8 mouse cellular contexts compared by ENCODE assay signal in genomic region chrX:95969116-95969515, GRCm38 (mm10). TPM values are rescaled to one million over a fixed set of nuclear protein-coding genes. Genes with fewer than 3 reads are reported as not detected.
DNase-seq lines count a peak whose midpoint lies in the region; ATAC-seq and TF ChIP-seq lines count a peak whose summit lies in the region.

No protein-coding gene starts in this region.

- H3K36me3 ChIP-seq in heart, embryonic 12.5 days, result no peaks in the 10 kb centered on the region
- no peaks in the 10 kb centered on the region for H3K36me3 ChIP-seq in G1E (replicated peaks)
- H3K36me3 ChIP-seq in forebrain, postnatal 0 days (ENCODE audit: insufficient read depth), result no peaks in the 10 kb centered on the region
- H3K36me3 ChIP-seq in liver, embryonic 16.5 days (ENCODE audit: control insufficient read depth, insufficient read depth), result no peaks in the 10 kb centered on the region

- TF ChIP-seq CTCF in G1E (IDR thresholded peaks at IDR 0.05; ENCODE audit: low read depth, low read length), result no peak
- TF ChIP-seq CTCF in forebrain, postnatal 0 days (IDR thresholded peaks at IDR 0.05; ENCODE audit: low read depth), result no peak
- no peak for TF ChIP-seq CTCF in gastrocnemius, adult 2 months (IDR thresholded peaks at IDR 0.05)

- no peak overlapping the region for H3K4me3 ChIP-seq in heart, embryonic 12.5 days
- peak overlapping the region; percentile 27; the same call in 1 of the 2 replicates for H3K4me3 ChIP-seq in G1E (ENCODE audit: low read depth, low read length)
- H3K4me3 ChIP-seq in forebrain, postnatal 0 days (ENCODE audit: low read depth, low read length), result no peak overlapping the region
- H3K4me3 ChIP-seq in liver, embryonic 16.5 days (ENCODE audit: low read depth, low read length), result no peak overlapping the region
- no peak overlapping the region for H3K4me3 ChIP-seq in gastrocnemius, adult 2 months

- peak overlapping the region; percentile 72; the same call in 1 of the 2 replicates for H3K4me2 ChIP-seq in heart, embryonic 12.5 days
- H3K4me2 ChIP-seq in forebrain, postnatal 0 days (ENCODE audit: low read depth), result peak overlapping the region; percentile 57; the same call in 1 of the 2 replicates
- H3K4me2 ChIP-seq in liver, embryonic 16.5 days (ENCODE audit: low read depth, low read length), result peak overlapping the region; percentile 81; the same call in 1 of the 2 replicates

- no peak overlapping the region for H3K27ac ChIP-seq in heart, embryonic 12.5 days (ENCODE audit: poor library complexity, severe bottlenecking)
- H3K27ac ChIP-seq in forebrain, postnatal 0 days (ENCODE audit: low read depth, low read length), result no peak overlapping the region
- no peak overlapping the region for H3K27ac ChIP-seq in liver, embryonic 16.5 days (ENCODE audit: low read length)
- H3K27ac ChIP-seq in gastrocnemius, adult 2 months, result no peak overlapping the region

- DNase-seq in heart, adult 9 months (ENCODE audit: low spot score in 2 of 2), result no peak
- DNase-seq in G1E (ENCODE audit: low spot score), result no peak
- DNase-seq in forebrain, postnatal 0 days, result no peak
- no peak for DNase-seq in gastrocnemius, adult 2 months
- no peak for DNase-seq in c-Kit-positive CD71-positive TER-119-positive erythroid progenitor cells, embryonic 14.5 days (ENCODE audit: low spot score)
- no peak for DNase-seq in cerebellum, postnatal 25 days

- H3K9ac ChIP-seq in heart, embryonic 12.5 days, result no peak overlapping the region
- no peak overlapping the region for H3K9ac ChIP-seq in forebrain, postnatal 0 days
- no peak overlapping the region; the same call in 1 of the 2 replicates for H3K9ac ChIP-seq in liver, embryonic 16.5 days (ENCODE audit: low read depth, low read length)

- H3K4me1 ChIP-seq in heart, embryonic 12.5 days (replicated peaks), result no peaks in the 10 kb centered on the region
- peaks cover 29% of the 10 kb centered on the region for H3K4me1 ChIP-seq in G1E (ENCODE audit: insufficient read depth, low read depth, low read length)
- no peaks in the 10 kb centered on the region for H3K4me1 ChIP-seq in forebrain, postnatal 0 days (ENCODE audit: insufficient read depth)
- H3K4me1 ChIP-seq in liver, embryonic 16.5 days (ENCODE audit: control insufficient read depth, low read depth, low read length), result no peaks in the 10 kb centered on the region

- 37% methylated on average over 6 of the region's 6 CpGs for WGBS in heart, embryonic 12.5 days
- WGBS in forebrain, postnatal 0 days, result 33% methylated on average over 6 of the region's 6 CpGs
- WGBS in liver, embryonic 16.5 days (ENCODE audit: insufficient replicate concordance), result 39% methylated on average over 6 of the region's 6 CpGs

- intact Hi-C loops in gastrocnemius, adult 2 months (cut with DNase I), result no loop called here

- no peaks in the 10 kb centered on the region for H3K9me3 ChIP-seq in heart, embryonic 12.5 days (replicated peaks)
- no peaks in the 10 kb centered on the region for H3K9me3 ChIP-seq in G1E (replicated peaks)
- no peaks in the 10 kb centered on the region for H3K9me3 ChIP-seq in forebrain, postnatal 0 days (ENCODE audit: low read length)
- H3K9me3 ChIP-seq in liver, embryonic 16.5 days (replicated peaks; ENCODE audit: control insufficient read depth, low read length), result no peaks in the 10 kb centered on the region

- ATAC-seq in heart, embryonic 12.5 days (ENCODE audit: insufficient number of reproducible peaks, low FRiP score), result no peak
- no peak for ATAC-seq in G1E (ENCODE audit: extremely low read depth, insufficient number of reproducible peaks, low FRiP score, poor library complexity, severe bottlenecking)
- ATAC-seq in forebrain, postnatal 0 days, result no peak
- ATAC-seq in liver, embryonic 16.5 days (ENCODE audit: low read depth), result no peak

- H3K27me3 ChIP-seq in heart, embryonic 12.5 days (replicated peaks), result peaks cover 4% of the 10 kb centered on the region; the same call in 1 of the 2 replicates
- H3K27me3 ChIP-seq in G1E (ENCODE audit: insufficient read depth, low read length), result no peaks in the 10 kb centered on the region
- no peaks in the 10 kb centered on the region for H3K27me3 ChIP-seq in forebrain, postnatal 0 days (ENCODE audit: insufficient read depth, low read length)
- H3K27me3 ChIP-seq in liver, embryonic 16.5 days (ENCODE audit: control insufficient read depth, insufficient read depth, low read depth, low read length), result no peaks in the 10 kb centered on the region

RNA-seq across cellular contexts. Expression of gene Las1l, which starts 12.4 kb away (rescaled TPM):
- 56.5 and 59.4 TPM in 2 replicates for polyA plus RNA-seq in heart, embryonic 12.5 days (2016; fragmentation: Nextera tagmentation; extraction: Ambion mirVana)
- total RNA-seq in G1E (2014; fragmentation: Nextera tagmentation), result 27.5 and 29.6 TPM in 2 replicates
- total RNA-seq in G1E (2017), result 26.8 and 31.2 TPM in 2 replicates
- 8.4 and 16.7 TPM in 2 replicates for polyA plus RNA-seq in G1E (2012)
- total RNA-seq in forebrain, postnatal 0 days (2014; rRNA removed), result 33.3 and 51.2 TPM in 2 replicates
- polyA plus RNA-seq in forebrain, postnatal 0 days (2015; fragmentation: Nextera tagmentation; extraction: Ambion mirVana), result 33.1 and 54.4 TPM in 2 replicates
- polyA plus RNA-seq in liver, embryonic 16.5 days (2015; fragmentation: Nextera tagmentation; extraction: Ambion mirVana), result 23.2 and 25.2 TPM in 2 replicates
- total RNA-seq in gastrocnemius, adult 2 months (2021), result 10 to 100 TPM; 30.9 to 33.2 TPM
